Mouse (Mus musculus) intestine, embryonic 15.5 days (tissue): ENCODE data around the gene Tmem129. TPM values are rescaled to one million over a fixed set of nuclear protein-coding genes. Genes with fewer than 3 reads are reported as not detected.

Source experiments
- ATAC-seq: fragments of 200-750 bp; cut with Nextera tagmentation; 2 replicates; pipeline ENCODE4 v1.8.0; 2017; ENCODE audit warnings: moderate TSS enrichment, moderate library complexity
- H3K27ac ChIP-seq: fragments of 300-500 bp; sonication (generic); 2 replicates; pipeline ENCODE4 v1.5.1; 2015; ENCODE audit warnings: mild to moderate bottlenecking, inconsistent platforms
- H3K27me3 ChIP-seq: fragments of 300-500 bp; sonication (generic); replicated peaks from 2 replicates; pipeline ENCODE4 v1.6.1; 2015; ENCODE audit warnings: inconsistent platforms
- H3K36me3 ChIP-seq: fragments of 300-500 bp; sonication (generic); 2 replicates; pipeline ENCODE4 v1.6.1; 2015; ENCODE audit warnings: inconsistent platforms
- H3K4me1 ChIP-seq: fragments of 300-500 bp; sonication (generic); replicated peaks from 2 replicates; pipeline ENCODE4 v1.6.1; 2015; ENCODE audit warnings: inconsistent platforms
- H3K4me2 ChIP-seq: fragments of 300-500 bp; sonication (generic); replicated peaks from 2 replicates; pipeline ENCODE4 v1.6.1; 2015; ENCODE audit warnings: mild to moderate bottlenecking, inconsistent platforms
- H3K4me3 ChIP-seq: fragments of 300-500 bp; sonication (generic); replicated peaks from 2 replicates; pipeline ENCODE4 v1.5.1; 2015; ENCODE audit warnings: inconsistent platforms
- H3K9ac ChIP-seq: fragments of 300-500 bp; sonication (generic); 2 replicates; pipeline ENCODE4 v1.6.1; 2015; ENCODE audit warnings: inconsistent platforms
- H3K9me3 ChIP-seq: fragments of 300-500 bp; sonication (generic); 2 replicates; pipeline ENCODE4 v1.6.1; 2016; ENCODE audit warnings: inconsistent platforms
- WGBS: fragments of 180-500 bp; shearing (Covaris S2); methylation state at CpG from one replicate; pipeline ENCODE4 v1.1.7; 2015; 5-methylcytosine and 5-hydroxymethylcytosine counted together
- polyA plus RNA-seq: library from polyadenylated mRNA; unstranded; fragments of >200 nt; fragmentation: Nextera tagmentation; extraction: Ambion mirVana; gene quantifications from 2 replicates; pipeline ENCODE4 v1.2.1, GENCODE M21; 2015

The Tmem129 gene
- polyA plus RNA-seq, 1 experiment from 2014 or later, result 31.8 TPM

DNA sequence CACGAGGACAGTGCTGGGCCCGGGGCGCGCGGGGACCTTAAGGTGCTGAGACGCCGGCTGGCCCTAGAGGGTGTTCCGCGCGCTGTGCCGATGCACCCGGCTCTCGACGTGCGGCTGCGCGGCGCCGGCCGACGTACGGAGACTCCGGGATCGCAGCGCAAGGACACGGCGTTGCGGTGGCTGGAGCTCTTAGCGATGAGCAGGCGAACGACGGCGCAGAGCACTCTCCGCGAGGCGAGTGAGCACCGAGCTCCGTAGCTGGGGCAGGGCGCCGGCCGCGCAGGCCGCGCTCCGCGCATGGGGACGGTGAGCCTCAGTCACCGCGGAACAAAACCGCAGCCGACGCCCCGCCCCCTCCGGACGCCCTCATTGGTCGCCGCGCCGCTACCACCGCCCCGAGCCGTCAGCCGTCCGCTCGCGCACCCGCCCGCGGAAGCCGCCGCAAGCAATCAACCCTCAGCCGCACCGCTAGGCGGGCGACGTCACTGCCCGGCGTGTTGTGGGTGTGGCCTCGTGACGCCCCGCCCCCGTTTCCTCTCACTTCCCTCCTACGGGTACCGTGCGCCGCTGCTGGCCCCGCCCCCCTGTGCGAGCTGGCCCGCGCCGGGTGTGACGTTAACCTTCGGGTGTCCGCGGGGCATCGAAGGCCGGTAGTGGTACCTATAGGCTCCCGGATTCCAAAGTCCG, 28.8 kb downstream of the Tmem129 start, which contains the start of the genes Fam53a and Gm9903:
TSS of gene Fam53a (minus strand) at position 335 of the 687 bp plus-strand sequence.
TSS of gene Gm9903 (plus strand) at position 625 of the 687 bp plus-strand sequence.
- WGBS, result under 1% methylated on average over 98 of the region's 99 CpGs
- no peaks in the 10 kb centered on the region for H3K36me3 ChIP-seq
- H3K4me2 ChIP-seq, result peak within 1 kb of the TSS; percentile 80
- H3K27ac ChIP-seq, result peak within 1 kb of the TSS; percentile 93
- H3K9me3 ChIP-seq, result no peaks in the 10 kb centered on the region
- H3K27me3 ChIP-seq, result no peaks in the 10 kb centered on the region
- peak; percentile 97 for ATAC-seq
- peak within 1 kb of the TSS; percentile 85 for H3K4me3 ChIP-seq
- H3K4me1 ChIP-seq, result peaks cover 12% of the 10 kb centered on the region
- peak within 1 kb of the TSS; percentile 87 for H3K9ac ChIP-seq

DNA sequence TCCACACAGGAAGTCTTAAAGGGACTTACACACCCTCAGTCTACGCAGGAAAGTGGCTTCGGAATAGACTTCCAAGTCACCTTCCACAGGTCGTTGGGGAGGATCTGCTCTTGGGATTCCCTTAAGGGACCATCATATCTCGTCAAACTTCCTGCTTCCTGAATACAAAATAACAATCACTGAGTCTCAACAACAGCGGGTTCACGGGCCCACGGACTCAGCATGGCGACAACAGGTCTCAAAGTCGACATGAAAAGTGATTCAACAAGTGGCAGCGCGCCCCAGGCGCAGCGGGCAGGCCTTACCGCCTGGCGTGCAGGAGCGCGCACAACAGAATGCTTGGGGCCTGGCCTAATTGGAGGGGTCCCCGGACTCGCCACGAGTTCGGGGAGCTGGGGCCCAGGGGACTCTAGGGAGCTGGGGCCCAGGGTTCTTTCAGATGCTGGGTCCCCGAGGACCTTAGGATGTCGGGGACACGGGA, 29.4 kb downstream of the Tmem129 start:
- H3K36me3 ChIP-seq, result no peaks in the 10 kb centered on the region
- H3K4me1 ChIP-seq, result peaks cover 12% of the 10 kb centered on the region
- no peaks in the 10 kb centered on the region for H3K27me3 ChIP-seq
- ATAC-seq, result no peak
- H3K9me3 ChIP-seq, result no peaks in the 10 kb centered on the region
- WGBS, result under 1% methylated on average over 24 of the region's 24 CpGs
- peak overlapping the region; percentile 93 for H3K27ac ChIP-seq
- H3K4me3 ChIP-seq, result peak overlapping the region; percentile 85
- H3K9ac ChIP-seq, result peak overlapping the region; percentile 87
- peak overlapping the region; percentile 80 for H3K4me2 ChIP-seq

DNA sequence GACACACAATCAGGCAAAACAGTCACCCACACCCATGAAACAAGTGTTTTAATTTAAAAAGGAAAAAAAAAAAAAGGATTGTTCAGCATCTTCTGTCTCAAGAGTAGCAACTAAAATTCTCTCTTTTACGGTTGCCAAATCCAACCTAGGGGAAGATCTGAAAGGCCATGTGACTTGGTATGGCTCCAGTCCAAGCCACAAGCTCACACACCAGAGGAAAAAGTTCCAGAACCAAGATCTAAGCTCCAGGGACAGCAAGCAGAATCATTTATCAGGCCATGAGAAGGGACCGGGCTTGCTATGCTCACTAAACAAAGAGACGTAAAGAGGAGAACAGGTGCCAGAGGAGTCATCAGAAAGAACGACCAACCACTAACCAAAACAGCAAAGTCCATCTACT, 30.2 kb downstream of the Tmem129 start:
- Histone ChIP-seq H3K27me3 (no peaks in the 10 kb centered on the region), H3K9me3 (no peaks in the 10 kb centered on the region), H3K4me2 (peak overlapping the region; percentile 80), H3K9ac (no peak overlapping the region), H3K4me1 (peaks cover 12% of the 10 kb centered on the region), H3K4me3 (peak overlapping the region; percentile 85; the same call in 1 of the 2 replicates), H3K27ac (no peak overlapping the region), H3K36me3 (no peaks in the 10 kb centered on the region)
- 29% methylated on average over 4 of the region's 4 CpGs for WGBS
- no peak for ATAC-seq

DNA sequence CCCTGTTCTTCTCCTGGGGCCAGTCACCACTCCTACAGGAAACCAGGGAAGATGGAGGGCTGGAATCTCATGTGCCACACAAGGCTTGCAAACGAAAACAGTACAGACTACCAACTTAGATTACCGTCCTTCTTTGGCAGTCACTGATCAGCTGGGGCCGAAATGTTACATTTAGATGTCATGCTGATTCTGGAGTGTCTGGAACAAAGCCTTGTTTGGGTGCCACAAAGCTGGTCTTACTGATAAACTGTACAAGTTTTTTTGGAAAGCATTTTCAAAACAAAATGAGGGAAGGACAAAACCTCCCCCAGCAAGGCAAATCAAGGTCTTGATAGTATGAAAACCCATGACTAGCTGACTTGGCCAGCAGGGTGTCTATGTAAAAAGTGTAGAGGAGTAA, 34.5 kb downstream of the Tmem129 start:
- Histone ChIP-seq H3K27me3 (no peaks in the 10 kb centered on the region), H3K36me3 (no peaks in the 10 kb centered on the region), H3K9me3 (no peaks in the 10 kb centered on the region), H3K4me1 (peaks cover 5% of the 10 kb centered on the region), H3K27ac (no peak overlapping the region), H3K4me2 (no peak overlapping the region), H3K4me3 (no peak overlapping the region), H3K9ac (no peak overlapping the region)
- no peak for ATAC-seq
- WGBS, result 77% methylated on average over 3 of the region's 3 CpGs

DNA sequence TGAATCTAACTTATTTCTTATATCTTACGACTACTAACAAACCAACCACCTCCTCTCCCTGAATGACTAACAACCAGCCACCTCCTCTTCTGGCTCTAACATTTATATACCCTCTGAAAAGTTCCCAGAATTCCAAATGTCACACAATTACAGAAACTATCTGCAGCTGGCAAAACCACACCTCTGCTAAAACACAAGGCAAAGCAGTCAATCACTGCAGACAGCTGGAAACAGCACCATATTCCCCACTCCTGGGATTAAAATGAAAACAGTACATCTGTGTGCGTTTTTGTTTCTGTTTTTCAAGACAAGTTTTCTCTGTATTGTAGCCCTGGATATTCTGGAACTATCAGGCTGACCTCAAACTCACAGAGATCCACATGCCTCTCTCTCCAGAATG, 35.5 kb downstream of the Tmem129 start:
- no peak for ATAC-seq
- no peak overlapping the region for H3K4me3 ChIP-seq
- no peak overlapping the region for H3K4me2 ChIP-seq
- no peaks in the 10 kb centered on the region for H3K9me3 ChIP-seq
- WGBS, result 90% methylated on average over 2 of the region's 2 CpGs
- H3K27me3 ChIP-seq, result no peaks in the 10 kb centered on the region
- no peaks in the 10 kb centered on the region for H3K36me3 ChIP-seq
- 0 out of 2 replicates have a peak, but pooled peaks cover under 1% of the 10 kb centered on the region for H3K4me1 ChIP-seq
- H3K9ac ChIP-seq, result no peak overlapping the region
- no peak overlapping the region for H3K27ac ChIP-seq

DNA sequence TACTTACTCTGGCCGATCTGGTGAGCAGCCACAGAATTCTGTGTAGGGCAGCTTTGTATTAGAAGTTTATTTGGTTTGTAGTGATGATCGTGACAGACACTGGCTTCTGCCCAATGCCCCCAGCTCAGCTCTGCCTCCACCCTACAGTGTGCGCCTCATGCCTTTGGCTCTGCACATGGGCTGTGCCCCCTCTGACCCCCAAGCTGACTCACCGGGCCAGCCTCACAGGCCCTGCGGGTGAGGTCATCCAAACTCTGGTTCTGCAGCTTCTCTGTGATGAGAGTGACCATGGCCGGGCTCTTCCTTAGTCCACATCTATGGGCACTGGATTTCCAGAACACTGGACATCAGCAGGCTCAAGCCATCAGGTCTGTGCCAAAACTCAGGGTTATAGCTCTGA, 43.8 kb downstream of the Tmem129 start:
- no peaks in the 10 kb centered on the region for H3K27me3 ChIP-seq
- peaks cover 17% of the 10 kb centered on the region for H3K36me3 ChIP-seq
- no peak overlapping the region for H3K4me2 ChIP-seq
- no peak overlapping the region for H3K27ac ChIP-seq
- H3K9ac ChIP-seq, result no peak overlapping the region
- no peak for ATAC-seq
- WGBS, result 89% methylated on average over 6 of the region's 6 CpGs
- no peaks in the 10 kb centered on the region for H3K4me1 ChIP-seq
- no peaks in the 10 kb centered on the region for H3K9me3 ChIP-seq
- H3K4me3 ChIP-seq, result no peak overlapping the region

DNA sequence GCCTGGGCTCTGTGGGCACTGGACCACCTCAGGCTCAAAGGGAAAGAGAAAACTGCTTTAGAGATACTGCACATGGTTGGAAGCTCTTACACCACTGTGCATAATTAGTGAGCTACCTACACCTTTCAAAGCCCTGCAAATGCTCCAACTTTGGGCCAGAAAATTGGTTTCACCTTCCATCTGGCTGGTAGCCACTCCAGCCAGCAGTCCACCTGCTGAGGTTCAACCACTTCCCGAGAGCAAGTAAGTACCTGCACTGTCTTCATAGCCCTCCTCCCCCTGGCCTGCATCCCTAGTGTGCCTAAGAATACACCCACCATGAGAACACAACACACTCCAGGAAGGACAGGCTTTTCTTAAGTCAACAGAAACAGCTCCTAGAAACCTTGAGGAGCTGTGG, 46.4 kb downstream of the Tmem129 start:
- Histone ChIP-seq H3K27ac (no peak overlapping the region), H3K4me3 (no peak overlapping the region), H3K36me3 (peaks cover 31% of the 10 kb centered on the region), H3K9ac (no peak overlapping the region), H3K4me2 (no peak overlapping the region), H3K4me1 (no peaks in the 10 kb centered on the region), H3K27me3 (no peaks in the 10 kb centered on the region), H3K9me3 (no peaks in the 10 kb centered on the region)
- no peak for ATAC-seq
- WGBS, result 84% methylated on average over 1 of the region's 1 CpGs

DNA sequence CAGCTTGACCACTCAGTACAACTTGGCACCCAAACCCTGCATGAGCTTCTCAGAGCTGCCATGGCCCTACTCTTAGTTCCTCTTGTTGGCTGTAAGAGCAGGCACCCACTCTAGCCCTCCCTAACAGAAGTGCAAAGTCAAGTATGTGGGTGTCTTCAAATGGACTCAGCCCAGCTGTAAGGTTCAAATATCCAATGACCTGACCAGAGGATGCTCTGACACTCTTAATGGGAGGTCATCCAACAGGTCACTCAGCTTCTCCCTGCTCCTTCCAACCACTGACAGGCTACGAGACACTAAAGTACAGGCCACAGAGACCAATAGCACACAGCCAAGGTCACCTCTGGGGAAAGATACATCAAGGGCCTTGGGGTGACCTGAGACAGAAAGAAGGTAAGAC, 49.0 kb downstream of the Tmem129 start:
- Histone ChIP-seq H3K27me3 (no peaks in the 10 kb centered on the region), H3K9ac (no peak overlapping the region), H3K4me2 (no peak overlapping the region), H3K9me3 (no peaks in the 10 kb centered on the region), H3K4me3 (no peak overlapping the region), H3K27ac (no peak overlapping the region), H3K4me1 (no peaks in the 10 kb centered on the region), H3K36me3 (peaks cover 27% of the 10 kb centered on the region)
- WGBS, result 93% methylated on average over 1 of the region's 1 CpGs
- no peak for ATAC-seq

DNA sequence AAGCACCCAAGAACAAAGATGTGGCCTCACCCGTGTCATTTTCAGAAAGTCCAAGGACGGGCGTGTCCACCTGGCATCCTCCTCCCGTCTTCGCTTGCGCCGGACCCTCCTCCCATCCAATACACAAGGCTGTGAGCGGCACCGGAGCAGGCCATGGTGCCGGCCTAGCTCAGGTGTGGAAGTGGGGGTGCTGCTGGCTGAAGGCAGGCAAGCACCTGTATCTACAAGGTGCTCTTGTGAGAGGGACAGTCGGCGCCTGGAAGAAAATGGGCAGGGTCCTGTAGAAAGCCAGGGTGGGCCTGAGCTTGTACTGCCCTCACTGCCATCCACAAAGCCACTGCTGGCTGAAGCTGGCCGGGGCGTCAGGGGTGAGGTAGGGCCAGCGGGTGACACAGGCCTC, 50.8 kb downstream of the Tmem129 start:
- 94% methylated on average over 15 of the region's 15 CpGs for WGBS
- Histone ChIP-seq H3K4me1 (no peaks in the 10 kb centered on the region), H3K27me3 (no peaks in the 10 kb centered on the region), H3K9ac (no peak overlapping the region), H3K4me3 (no peak overlapping the region), H3K4me2 (no peak overlapping the region), H3K27ac (no peak overlapping the region), H3K9me3 (no peaks in the 10 kb centered on the region), H3K36me3 (peaks cover 23% of the 10 kb centered on the region)
- ATAC-seq, result no peak

DNA sequence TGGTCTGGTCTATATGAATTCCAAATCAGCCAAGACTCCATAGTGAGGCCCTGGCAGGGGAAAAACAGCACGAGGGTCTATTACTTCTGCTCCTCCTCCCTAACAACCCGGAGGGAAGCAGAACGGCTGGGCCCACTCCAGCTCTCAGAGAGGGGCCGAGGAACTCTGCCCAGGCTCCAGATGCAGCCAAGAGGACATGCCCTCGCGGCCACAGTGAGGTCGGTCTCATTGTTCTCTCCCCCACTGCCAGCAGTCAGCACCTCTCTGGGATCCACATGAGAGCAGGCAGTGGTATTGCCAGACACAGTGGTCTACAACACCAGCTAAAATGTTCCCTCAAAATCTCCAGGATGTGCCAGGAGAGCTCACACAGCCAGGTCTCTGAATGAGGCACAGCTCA, 51.6 kb downstream of the Tmem129 start:
- H3K36me3 ChIP-seq, result peaks cover 18% of the 10 kb centered on the region
- H3K9me3 ChIP-seq, result no peaks in the 10 kb centered on the region
- no peak overlapping the region for H3K27ac ChIP-seq
- H3K4me2 ChIP-seq, result no peak overlapping the region
- H3K4me1 ChIP-seq, result no peaks in the 10 kb centered on the region
- no peak overlapping the region for H3K4me3 ChIP-seq
- H3K27me3 ChIP-seq, result no peaks in the 10 kb centered on the region
- no peak overlapping the region for H3K9ac ChIP-seq
- 82% methylated on average over 7 of the region's 7 CpGs for WGBS
- ATAC-seq, result no peak

DNA sequence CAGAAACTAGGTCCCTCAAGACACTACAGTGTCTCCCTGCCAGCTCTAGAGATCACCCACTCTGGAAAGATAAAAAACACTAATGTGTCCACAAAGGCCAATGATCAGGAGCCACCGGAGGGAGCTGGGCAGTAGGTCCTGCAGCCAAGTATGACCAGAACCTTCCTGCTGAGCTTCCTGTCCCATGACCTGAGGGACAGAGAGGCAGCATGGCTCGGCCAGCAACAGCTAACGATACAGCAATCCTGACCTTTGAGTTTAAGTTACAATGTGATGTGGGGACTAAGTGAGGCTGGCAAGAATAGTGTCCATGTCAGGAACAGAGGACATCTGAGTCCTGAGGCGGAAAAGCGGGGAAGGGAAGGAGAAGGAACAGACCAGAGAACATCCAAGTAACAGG, 52.9 kb downstream of the Tmem129 start:
- no peak for ATAC-seq
- WGBS, result 80% methylated on average over 5 of the region's 5 CpGs
- no peak overlapping the region for H3K9ac ChIP-seq

More for the DNA sequence above, 52.9 kb downstream of the Tmem129 start:
- H3K27ac ChIP-seq, result no peak overlapping the region
- peaks cover 18% of the 10 kb centered on the region for H3K36me3 ChIP-seq
- H3K4me3 ChIP-seq, result no peak overlapping the region
- H3K4me1 ChIP-seq, result no peaks in the 10 kb centered on the region
- H3K9me3 ChIP-seq, result no peaks in the 10 kb centered on the region
- H3K4me2 ChIP-seq, result no peak overlapping the region
- H3K27me3 ChIP-seq, result no peaks in the 10 kb centered on the region
